Mouse (Mus musculus) CH12.LX (cell line): ENCODE results near the gene Olfr520. TPM values are rescaled to one million over a fixed set of nuclear protein-coding genes. Genes with fewer than 3 reads are reported as not detected.

Experiments used
- DNase-seq: peaks from one replicate; pipeline ENCODE4 v3.0.0-alpha.2; 2013; ENCODE audit errors: extremely low read depth
- H3K27ac ChIP-seq: 2 replicates; pipeline ENCODE4 v1.5.1; 2012; ENCODE audit warnings: low read depth, mild to moderate bottlenecking, control low read depth, moderate library complexity; ENCODE audit not compliant: insufficient read depth
- H3K27me3 ChIP-seq: replicated peaks from 2 replicates; pipeline ENCODE3; 2012; ENCODE audit warnings: inconsistent platforms
- H3K36me3 ChIP-seq, 2 experiments: replicated peaks in 1 of 2; 2 replicates each; pipeline versions ENCODE3 to v1.6.1; 2012; ENCODE audit warnings: inconsistent platforms in 1 of 2, low read length in 1 of 2, mild to moderate bottlenecking in 1 of 2, mixed read lengths in 1 of 2, moderate library complexity in 1 of 2; ENCODE audit not compliant: control insufficient read depth in 1 of 2, insufficient read depth in 1 of 2
- H3K4me1 ChIP-seq, 2 experiments: 2 replicates each; pipeline ENCODE4 v1.6.1; 2012; ENCODE audit warnings: inconsistent platforms in 1 of 2, moderate library complexity in 1 of 2; ENCODE audit not compliant: insufficient read depth in 2 of 2, control insufficient read depth in 1 of 2
- H3K4me2 ChIP-seq: 2 replicates; pipeline ENCODE4 v1.6.1; 2012; ENCODE audit warnings: low read depth, mild to moderate bottlenecking, control low read depth; ENCODE audit not compliant: poor library complexity, insufficient read depth, severe bottlenecking
- H3K4me3 ChIP-seq, 3 experiments: fragments of 150-350 bp in 1 of 3; sonication (generic) in 1 of 3; replicated peaks in 1 of 3; 2 replicates each; pipeline versions ENCODE3 to v1.5.1; 2011 to 2012; ENCODE audit warnings: low read depth in 2 of 3, low read length in 2 of 3, mild to moderate bottlenecking in 2 of 3, moderate library complexity in 2 of 3, control low read depth in 1 of 3, improper control_type of control experiment in 1 of 3, inconsistent platforms in 1 of 3, mixed read lengths in 1 of 3; ENCODE audit not compliant: poor library complexity in 1 of 3
- H3K79me2 ChIP-seq: replicated peaks from 2 replicates; pipeline ENCODE4 v1.6.1; 2012; ENCODE audit warnings: mild to moderate bottlenecking, moderate library complexity; ENCODE audit not compliant: control insufficient read depth, poor library complexity, insufficient read depth, severe bottlenecking; ENCODE audit errors: extremely low read depth
- H3K9ac ChIP-seq: 2 replicates; pipeline ENCODE4 v1.6.1; 2012; ENCODE audit warnings: low read depth, mild to moderate bottlenecking, control low read depth, moderate library complexity; ENCODE audit not compliant: insufficient read depth
- H3K9me3 ChIP-seq: replicated peaks from 2 replicates; pipeline ENCODE3; 2012; ENCODE audit warnings: low read length, inconsistent platforms, mixed read lengths
- BHLHE40 ChIP-seq: IDR thresholded peaks from 2 replicates; pipeline ENCODE4 v1.6.1; 2011; ENCODE audit warnings: mild to moderate bottlenecking, low read depth, low read length, improper control_type of control experiment
- ELF1 ChIP-seq: IDR thresholded peaks from 2 replicates; pipeline ENCODE4 v1.6.1; 2014; ENCODE audit warnings: low read depth, mild to moderate bottlenecking, inconsistent platforms, low read length, improper control_type of control experiment
- IRF4 ChIP-seq: IDR thresholded peaks from 2 replicates; pipeline ENCODE4 v1.6.1; 2014; ENCODE audit warnings: low read depth, mild to moderate bottlenecking, inconsistent platforms, low read length, improper control_type of control experiment
- KAT2A ChIP-seq: IDR thresholded peaks from 2 replicates; pipeline ENCODE4 v1.6.1; 2012; ENCODE audit warnings: low read length, improper control_type of control experiment, inconsistent platforms; ENCODE audit not compliant: insufficient replicate concordance
- MEF2A ChIP-seq: IDR thresholded peaks from 2 replicates; pipeline ENCODE4 v1.6.1; 2014; ENCODE audit warnings: low read depth, mild to moderate bottlenecking, inconsistent platforms, low read length, improper control_type of control experiment, borderline replicate concordance
- MXI1 ChIP-seq: IDR thresholded peaks from 2 replicates; pipeline ENCODE4 v1.6.1; 2011; ENCODE audit warnings: mild to moderate bottlenecking, low read depth, low read length, improper control_type of control experiment
- PAX5 ChIP-seq: IDR thresholded peaks from 2 replicates; pipeline ENCODE4 v1.6.1; 2012; ENCODE audit warnings: low read length, inconsistent platforms, mixed read lengths
- POLR2A ChIP-seq: IDR thresholded peaks from 2 replicates; pipeline ENCODE4 v1.6.1; 2011; ENCODE audit warnings: low read depth, mild to moderate bottlenecking, improper control_type of control experiment, low read length
- UBTF ChIP-seq: IDR thresholded peaks from 2 replicates; pipeline ENCODE4 v1.6.1; 2012; ENCODE audit warnings: low read depth, mild to moderate bottlenecking, inconsistent platforms, low read length, improper control_type of control experiment, moderate library complexity
- dilution Hi-C: fragments of 300-500 bp; cut with MboI; formaldehyde crosslinking; loops from 2 replicates; pipeline ENCODE4 v1.14.3; 2020; ENCODE audit warnings: low sequenced_read_pairs; ENCODE audit not compliant: extremely low pct_unique_long_range_greater_than_20kb, extremely low pct_ligation_motif_present
- in situ Hi-C: fragments of 300-500 bp; cut with MboI; formaldehyde crosslinking; loops from 3 replicates; pipeline ENCODE4 v1.14.3; 2019; ENCODE audit warnings: low sequenced_read_pairs, low pct_ligation_motif_present, low pct_unique_long_range_greater_than_20kb, mixed read lengths
- polyA plus RNA-seq: library from polyadenylated mRNA; unstranded; fragments of >175 nt; gene quantifications from 2 replicates; pipeline ENCODE4 v1.2.1, GENCODE M21; 2012; ENCODE audit warnings: low read depth; ENCODE audit not compliant: insufficient read length
- total RNA-seq, 2 experiments: library from RNA; depleted of rRNA; stranded (reverse); fragments of 300-350 nt in 1 of 2; fragments of >200 nt in 1 of 2; gene quantifications; 2 replicates each; pipeline ENCODE4 v1.2.3; 2012 to 2014

The Olfr520 gene
- total and polyA plus RNA-seq, 3 experiments = not detected

DNA sequence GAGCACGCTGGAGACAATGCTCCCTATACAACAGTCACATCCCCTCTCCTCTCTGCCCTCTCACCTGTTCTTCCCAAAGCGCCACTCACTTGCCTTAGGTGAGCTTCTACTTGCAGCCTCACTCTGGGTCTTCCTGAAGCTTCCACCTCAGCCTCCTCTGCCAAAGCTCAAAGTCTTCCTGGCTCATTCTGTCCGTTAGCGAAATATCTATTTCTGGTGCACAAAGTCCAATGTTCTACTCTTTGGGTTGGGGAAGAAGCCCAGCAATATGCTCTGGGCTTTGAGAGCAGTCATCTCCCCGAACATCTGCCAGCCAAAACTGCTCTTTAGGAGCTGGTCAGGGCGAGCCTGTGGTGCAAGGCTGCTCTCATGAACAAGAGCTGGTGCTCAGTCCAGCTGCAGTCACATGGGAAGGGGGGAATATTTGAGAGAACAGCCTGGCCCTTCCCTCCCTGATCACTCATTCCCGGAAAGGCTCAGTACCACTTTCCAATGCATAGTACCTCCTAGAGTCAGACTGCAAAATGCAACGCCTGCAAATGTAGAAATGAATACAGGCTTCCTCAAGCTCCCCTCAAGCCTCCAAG is 34.5 kb upstream of the Olfr520 start:
- Histone ChIP-seq H3K4me1 (peaks cover 0 to 6% of the 10 kb centered on the region in 2 experiments; a peak in 1 of 4 replicates), H3K4me3 (no peak overlapping the region), H3K27me3 (peaks cover 9% of the 10 kb centered on the region), H3K79me2 (no peaks in the 10 kb centered on the region), H3K36me3 (no peaks in the 10 kb centered on the region), H3K9ac (no peak overlapping the region), H3K4me2 (no peak overlapping the region), H3K9me3 (no peaks in the 10 kb centered on the region), H3K27ac (no peak overlapping the region)
- dilution Hi-C loops = no loop called here
- TF ChIP-seq UBTF = no peak
- no peak for TF ChIP-seq IRF4
- no peak for TF ChIP-seq BHLHE40
- no peak for TF ChIP-seq MXI1
- TF ChIP-seq KAT2A = no peak
- in situ Hi-C loops = no loop called here
- no peak for DNase-seq

DNA sequence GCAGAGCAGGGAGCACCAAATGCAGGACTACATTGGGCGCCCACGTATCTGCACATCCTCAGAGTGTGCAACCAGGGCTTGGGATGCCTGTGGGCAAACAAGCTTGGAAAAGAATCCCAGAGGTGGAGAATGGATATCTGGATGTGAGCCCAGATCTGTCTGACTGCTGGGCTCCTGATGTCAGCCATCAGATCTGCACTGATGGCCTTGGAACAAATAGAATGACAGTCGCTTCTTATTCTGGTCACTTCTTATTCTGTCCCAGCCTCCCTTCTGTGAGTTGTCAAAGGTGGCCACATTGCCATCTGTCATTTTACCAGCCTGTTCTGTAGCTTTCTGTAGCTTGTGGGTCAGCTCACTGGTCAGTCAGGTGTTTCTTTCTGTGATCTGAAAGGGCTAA is 31.5 kb upstream of the Olfr520 start:
- TF ChIP-seq POLR2A = no peak
- TF ChIP-seq PAX5 = no peak
- TF ChIP-seq ELF1 = no peak
- Histone ChIP-seq H3K27ac (no peak overlapping the region), H3K4me2 (no peak overlapping the region), H3K4me1 (peaks cover 0 to 2% of the 10 kb centered on the region in 2 experiments; a peak in 1 of 4 replicates), H3K9me3 (no peaks in the 10 kb centered on the region), H3K9ac (no peak overlapping the region), H3K27me3 (peaks cover 9% of the 10 kb centered on the region), H3K36me3 (no peaks in the 10 kb centered on the region), H3K79me2 (no peaks in the 10 kb centered on the region), H3K4me3 (no peak overlapping the region)
- dilution Hi-C loops (no loop called here), in situ Hi-C loops (no loop called here)
- no peak for DNase-seq

DNA sequence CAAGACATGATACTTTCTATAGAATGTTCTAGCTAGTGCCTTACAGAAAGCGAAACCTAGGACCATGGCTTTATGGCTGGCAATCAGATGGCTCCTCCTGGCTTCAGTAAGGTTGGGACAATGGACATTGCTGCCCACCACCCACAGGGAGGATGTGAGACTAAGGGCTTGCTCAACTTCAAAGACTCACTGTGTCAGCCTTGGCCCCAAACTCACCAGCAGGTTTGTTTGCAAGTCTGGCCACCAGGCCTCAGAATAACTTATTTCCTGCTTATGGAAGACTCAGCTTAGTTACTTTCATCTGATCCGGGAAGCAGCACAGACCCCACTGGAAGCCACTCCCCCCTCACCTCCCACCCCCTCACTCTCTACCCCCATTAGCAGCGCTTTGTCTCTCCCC is 31.0 kb upstream of the Olfr520 start:
- in situ Hi-C loops (no loop called here), dilution Hi-C loops (no loop called here)
- no peak for TF ChIP-seq IRF4
- TF ChIP-seq MEF2A = no peak
- no peak for TF ChIP-seq BHLHE40
- Histone ChIP-seq H3K79me2 (no peaks in the 10 kb centered on the region), H3K27ac (no peak overlapping the region), H3K4me1 (peaks cover 0 to 6% of the 10 kb centered on the region in 2 experiments; a peak in 2 of 4 replicates), H3K9me3 (no peaks in the 10 kb centered on the region), H3K9ac (no peak overlapping the region), H3K4me3 (no peak overlapping the region), H3K4me2 (no peak overlapping the region), H3K36me3 (no peaks in the 10 kb centered on the region), H3K27me3 (peaks cover 9% of the 10 kb centered on the region)
- no peak for DNase-seq
